In the genomic region with DNA sequence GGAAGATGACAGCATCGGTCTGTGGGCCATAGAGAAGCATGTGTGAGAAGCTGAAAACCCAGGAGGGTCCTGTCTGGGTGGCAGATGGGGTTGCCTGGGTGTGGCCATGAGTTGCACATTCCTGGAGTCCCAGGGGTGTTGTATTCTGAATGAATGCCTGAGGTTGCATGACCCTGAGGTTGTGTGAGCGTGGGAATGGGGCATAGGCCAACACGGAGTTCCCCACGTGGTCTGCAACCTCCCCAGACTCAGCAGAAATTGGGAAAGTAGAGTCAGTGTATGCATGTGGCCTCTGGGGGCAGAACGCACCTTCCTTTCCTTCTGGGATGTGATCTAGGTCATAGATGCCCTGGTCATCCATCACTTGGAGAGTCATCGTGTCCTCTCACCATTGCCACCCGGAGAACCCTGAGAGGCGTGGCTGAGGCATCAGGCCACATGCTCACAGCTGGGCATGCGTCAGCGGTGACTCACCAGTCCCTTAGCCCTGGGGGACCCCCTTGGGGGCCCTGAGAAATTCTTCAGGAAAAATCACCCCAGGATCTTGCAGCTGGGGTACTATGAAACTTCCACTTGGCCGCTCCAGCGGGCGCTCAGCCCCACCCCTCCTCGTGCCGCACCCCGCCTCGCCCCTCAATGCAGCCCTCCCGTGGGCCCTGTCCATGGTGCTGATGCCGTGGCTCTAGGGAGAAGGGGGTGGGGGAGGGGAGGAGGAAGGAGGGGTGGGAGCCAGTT, we compare ENCODE assay signal across 9 mouse cellular contexts. TPM values are rescaled to one million over a fixed set of nuclear protein-coding genes. Genes with fewer than 3 reads are reported as not detected.
DNase-seq lines count a peak whose midpoint lies in the region; ATAC-seq lines count a peak whose summit lies in the region.
"Had no signal": no experiment of that assay in that cellular context is flagged by ENCODE, and none has a peak within 500 bp of the region (broad histone marks: within the 10 kb centered on the region; RNA-seq: fewer than 3 reads in every experiment).

No protein-coding gene starts in this region.

- H3K36me3 ChIP-seq in forebrain, embryonic 10.5 days (replicated peaks) = no peaks in the 10 kb centered on the region
- no peaks in the 10 kb centered on the region for H3K36me3 ChIP-seq in forebrain, embryonic 15.5 days
- no peaks in the 10 kb centered on the region for H3K36me3 ChIP-seq in heart, embryonic 13.5 days
- no peaks in the 10 kb centered on the region for H3K36me3 ChIP-seq in liver, embryonic 11.5 days (ENCODE audit: control insufficient read depth, insufficient read depth, low read length)

- peak; percentile 41 for DNase-seq in forebrain, embryonic 10.5 days (ENCODE audit: extremely low spot score, low spot score)
- DNase-seq in B cell, adult 2 months = peak; percentile 11 to 20
- DNase-seq in liver, embryonic 11.5 days (ENCODE audit: low spot score) = peak; percentile 64
- DNase-seq in thymus, postnatal 36 days = peak; percentile 18 to 21
- no peak for DNase-seq in layer of hippocampus, postnatal 36 days

- H3K9me3 ChIP-seq in forebrain, embryonic 10.5 days = no peaks in the 10 kb centered on the region
- no peaks in the 10 kb centered on the region for H3K9me3 ChIP-seq in forebrain, embryonic 15.5 days
- H3K9me3 ChIP-seq in heart, embryonic 13.5 days = no peaks in the 10 kb centered on the region
- no peaks in the 10 kb centered on the region for H3K9me3 ChIP-seq in liver, embryonic 11.5 days (ENCODE audit: control insufficient read depth, low read length)

- ATAC-seq in forebrain, embryonic 15.5 days (replicated peaks) = no peak
- peak; percentile 71 for ATAC-seq in common myeloid progenitor, adult 5-6 weeks (replicated peaks; ENCODE audit: low read depth, poor library complexity, severe bottlenecking)
- no peak for ATAC-seq in heart, embryonic 13.5 days (ENCODE audit: extremely low read depth, insufficient number of reproducible peaks, low FRiP score, low TSS enrichment)
- ATAC-seq in liver, embryonic 11.5 days (replicated peaks; ENCODE audit: low FRiP score) = no peak

- WGBS in forebrain, embryonic 10.5 days = 18% methylated on average over 19 of the region's 19 CpGs
- WGBS in forebrain, embryonic 15.5 days = 18% methylated on average over 19 of the region's 19 CpGs
- WGBS in heart, embryonic 13.5 days = 13% methylated on average over 19 of the region's 19 CpGs
- WGBS in liver, embryonic 11.5 days = 14% methylated on average over 19 of the region's 19 CpGs

- H3K4me3 ChIP-seq in forebrain, embryonic 10.5 days = no peak overlapping the region
- H3K4me3 ChIP-seq in forebrain, embryonic 15.5 days = no peak overlapping the region
- no peak overlapping the region for H3K4me3 ChIP-seq in heart, embryonic 13.5 days
- no peak overlapping the region for H3K4me3 ChIP-seq in liver, embryonic 11.5 days (ENCODE audit: low read depth, low read length)

- H3K4me2 ChIP-seq in forebrain, embryonic 15.5 days (replicated peaks) = no peak overlapping the region
- peak overlapping the region; percentile 35 for H3K4me2 ChIP-seq in heart, embryonic 13.5 days
- peak overlapping the region; percentile 17; the same call in 1 of the 2 replicates for H3K4me2 ChIP-seq in liver, embryonic 11.5 days

- no peak overlapping the region for H3K9ac ChIP-seq in forebrain, embryonic 15.5 days (replicated peaks)
- H3K9ac ChIP-seq in heart, embryonic 13.5 days = no peak overlapping the region
- no peak overlapping the region for H3K9ac ChIP-seq in liver, embryonic 11.5 days (ENCODE audit: low read depth, low read length)

- peaks cover 38% of the 10 kb centered on the region for H3K27me3 ChIP-seq in forebrain, embryonic 10.5 days (ENCODE audit: poor library complexity, severe bottlenecking)
- H3K27me3 ChIP-seq in forebrain, embryonic 15.5 days = peaks cover 10% of the 10 kb centered on the region; the same call in 1 of the 2 replicates
- peaks cover 76% of the 10 kb centered on the region for H3K27me3 ChIP-seq in heart, embryonic 13.5 days (replicated peaks)
- H3K27me3 ChIP-seq in liver, embryonic 11.5 days (replicated peaks; ENCODE audit: control insufficient read depth, insufficient read depth, low read length) = peaks cover 19% of the 10 kb centered on the region

- H3K27ac ChIP-seq in forebrain, embryonic 10.5 days = no peak overlapping the region
- no peak overlapping the region for H3K27ac ChIP-seq in forebrain, embryonic 15.5 days (replicated peaks)
- no peak overlapping the region for H3K27ac ChIP-seq in heart, embryonic 13.5 days (replicated peaks)
- H3K27ac ChIP-seq in liver, embryonic 11.5 days (ENCODE audit: low read depth, low read length) = no peak overlapping the region

- H3K4me1 ChIP-seq in forebrain, embryonic 10.5 days = peaks cover 21% of the 10 kb centered on the region
- H3K4me1 ChIP-seq in forebrain, embryonic 15.5 days = peaks cover 5% of the 10 kb centered on the region; the same call in 1 of the 2 replicates
- H3K4me1 ChIP-seq in heart, embryonic 13.5 days = peaks cover 13% of the 10 kb centered on the region
- peaks cover 6% of the 10 kb centered on the region for H3K4me1 ChIP-seq in liver, embryonic 11.5 days (replicated peaks; ENCODE audit: control insufficient read depth, insufficient read depth, low read length)

RNA-seq across cellular contexts. Expression of gene Col5a3, which starts 2.2 kb away (rescaled TPM):
- 0.26 and 0.27 TPM in 2 replicates for polyA plus RNA-seq in forebrain, embryonic 10.5 days (2016; fragmentation: Nextera tagmentation; extraction: Ambion mirVana)
- 0.23 and 0.45 TPM in 2 replicates for polyA plus RNA-seq in forebrain, embryonic 15.5 days (2015; fragmentation: Nextera tagmentation; extraction: Ambion mirVana)
- 0.27 TPM in 1 of 2 replicates, not detected in the other for total RNA-seq in common myeloid progenitor, adult 5-6 weeks (2017)
- polyA plus RNA-seq in heart, embryonic 13.5 days (2015; fragmentation: Nextera tagmentation; extraction: Ambion mirVana) = 0.04 and 0.15 TPM in 2 replicates
- polyA plus RNA-seq in liver, embryonic 11.5 days (2014; fragmentation: Nextera tagmentation; extraction: Ambion mirVana) = 0.05 TPM in 2 replicates
- total RNA-seq in layer of hippocampus, postnatal 36 days (2021) = 1 to 10 TPM; 1.3 to 2.0 TPM

RNA-seq across cellular contexts. Expression of gene Rdh8, which starts 5.6 kb away (rescaled TPM):
- not detected in 2 replicates for polyA plus RNA-seq in forebrain, embryonic 10.5 days (2016; fragmentation: Nextera tagmentation; extraction: Ambion mirVana)
- not detected in 2 replicates for polyA plus RNA-seq in forebrain, embryonic 15.5 days (2015; fragmentation: Nextera tagmentation; extraction: Ambion mirVana)
- not detected in 2 replicates for total RNA-seq in common myeloid progenitor, adult 5-6 weeks (2017)
- not detected in 2 replicates for polyA plus RNA-seq in heart, embryonic 13.5 days (2015; fragmentation: Nextera tagmentation; extraction: Ambion mirVana)
- polyA plus RNA-seq in liver, embryonic 11.5 days (2014; fragmentation: Nextera tagmentation; extraction: Ambion mirVana) = not detected in 2 replicates
- total RNA-seq in layer of hippocampus, postnatal 36 days (2021) = not detected
- polyA plus RNA-seq: large intestine, adult 2 months had no signal

RNA-seq across cellular contexts. Expression of gene A230050P20Rik, which starts 55.7 kb away (rescaled TPM):
- 1.2 and 1.9 TPM in 2 replicates for polyA plus RNA-seq in forebrain, embryonic 10.5 days (2016; fragmentation: Nextera tagmentation; extraction: Ambion mirVana)
- polyA plus RNA-seq in forebrain, embryonic 15.5 days (2015; fragmentation: Nextera tagmentation; extraction: Ambion mirVana) = 2.9 and 3.5 TPM in 2 replicates
- total RNA-seq in common myeloid progenitor, adult 5-6 weeks (2017) = 25.7 and 27.9 TPM in 2 replicates
- polyA plus RNA-seq in heart, embryonic 13.5 days (2015; fragmentation: Nextera tagmentation; extraction: Ambion mirVana) = 6.5 and 6.9 TPM in 2 replicates
- polyA plus RNA-seq in liver, embryonic 11.5 days (2014; fragmentation: Nextera tagmentation; extraction: Ambion mirVana) = 7.1 and 8.8 TPM in 2 replicates
- total RNA-seq in layer of hippocampus, postnatal 36 days (2021) = 10 to 100 TPM; 68.4 to 69.6 TPM

Comparison
In these comparisons a context has a peak if more than half of its experiments do, and no peak if none do; other contexts are left out.
1. DNase-seq: peak in forebrain, embryonic 10.5 days (single experiment), B cell, adult 2 months (2 of 2), liver, embryonic 11.5 days (single experiment) and thymus, postnatal 36 days (2 of 2); none in layer of hippocampus, postnatal 36 days (0 of 2).